Mouse (Mus musculus) E14TG2a.4 (cell line): ENCODE measurements around the gene Ostf1.

ENCODE experiments used
- H3K27me3 ChIP-seq: 2 replicates; pipeline ENCODE4 v1.6.1; 2014; ENCODE audit warnings: low read length, control low read depth; ENCODE audit not compliant: insufficient read depth
- H3K36me3 ChIP-seq: 2 replicates; pipeline ENCODE4 v1.6.1; 2014; ENCODE audit warnings: low read length, control low read depth; ENCODE audit not compliant: insufficient read depth
- H3K4me1 ChIP-seq: replicated peaks from 2 replicates; pipeline ENCODE4 v1.6.1; 2014; ENCODE audit warnings: low read depth, low read length, control low read depth
- H3K4me3 ChIP-seq: replicated peaks from 2 replicates; pipeline ENCODE4 v1.5.1; 2014; ENCODE audit warnings: mild to moderate bottlenecking, low read length
- H3K9me3 ChIP-seq: 2 replicates; pipeline ENCODE4 v1.6.1; 2014; ENCODE audit warnings: low read length, control low read depth
- CTCF ChIP-seq: conservative IDR thresholded peaks from 2 replicates; pipeline ENCODE4 v1.5.1; 2014; ENCODE audit warnings: low read length
- NANOG ChIP-seq: IDR thresholded peaks from 2 replicates; pipeline ENCODE4 v1.6.1; 2014; ENCODE audit warnings: borderline replicate concordance, low read length, mixed read lengths
- POU5F1 ChIP-seq: IDR thresholded peaks from 2 replicates; pipeline ENCODE4 v1.6.1; 2014; ENCODE audit warnings: low read length, borderline replicate concordance

Gene Ostf1

GRCm38 (mm10) chr19:18555645-18556044, 76.0 kb downstream of the Ostf1 start:
- Histone ChIP-seq H3K4me1 (no peaks in the 10 kb centered on the region), H3K27me3 (no peaks in the 10 kb centered on the region), H3K36me3 (no peaks in the 10 kb centered on the region), H3K9me3 (no peaks in the 10 kb centered on the region), H3K4me3 (no peak overlapping the region)
- TF ChIP-seq NANOG = no peak
- TF ChIP-seq POU5F1 = no peak
- no peak for TF ChIP-seq CTCF

GRCm38 (mm10) chr19:18548668-18549067, 83.0 kb downstream of the Ostf1 start:
- no peaks in the 10 kb centered on the region for H3K27me3 ChIP-seq

More at GRCm38 (mm10) chr19:18548668-18549067, 83.0 kb downstream of the Ostf1 start:
- H3K36me3 ChIP-seq = no peaks in the 10 kb centered on the region
- TF ChIP-seq POU5F1 (no peak), CTCF (peak; percentile 53)
- H3K9me3 ChIP-seq = no peaks in the 10 kb centered on the region
- no peaks in the 10 kb centered on the region for H3K4me1 ChIP-seq
- no peak overlapping the region for H3K4me3 ChIP-seq
